Mouse (Mus musculus) intestine, embryonic 14.5 days (tissue): ENCODE measurements around the gene Pcbp4. TPM values are rescaled to one million over a fixed set of nuclear protein-coding genes. Genes with fewer than 3 reads are reported as not detected.

Experiments
- ATAC-seq: fragments of 200-750 bp; cut with Nextera tagmentation; replicated peaks from 2 replicates; pipeline ENCODE4 v1.8.0; 2017; ENCODE audit warnings: low read depth, moderate number of reproducible peaks, moderate TSS enrichment, moderate library complexity; ENCODE audit not compliant: low FRiP score, low TSS enrichment
- DNase-seq: peaks from one replicate; pipeline ENCODE4 v3.0.0-alpha.2; 2018; ENCODE audit warnings: low spot score
- H3K27ac ChIP-seq: fragments of 300-500 bp; sonication (generic); 2 replicates; pipeline ENCODE4 v1.5.1; 2014; ENCODE audit warnings: low read depth, mild to moderate bottlenecking, control low read depth
- H3K27me3 ChIP-seq: fragments of 300-500 bp; sonication (generic); replicated peaks from 2 replicates; pipeline ENCODE4 v1.6.1; 2014; ENCODE audit warnings: low read length, control low read depth; ENCODE audit not compliant: control insufficient read depth, insufficient read depth
- H3K36me3 ChIP-seq: fragments of 300-500 bp; sonication (generic); 2 replicates; pipeline ENCODE4 v1.6.1; 2014; ENCODE audit warnings: low read length, control low read depth; ENCODE audit not compliant: control insufficient read depth, insufficient read depth
- H3K4me1 ChIP-seq: fragments of 300-500 bp; sonication (generic); replicated peaks from 2 replicates; pipeline ENCODE4 v1.6.1; 2014; ENCODE audit warnings: low read length, control low read depth, mixed read lengths; ENCODE audit not compliant: control insufficient read depth, insufficient read depth
- H3K4me2 ChIP-seq: fragments of 300-500 bp; sonication (generic); 2 replicates; pipeline ENCODE4 v1.6.1; 2014; ENCODE audit warnings: low read length
- H3K4me3 ChIP-seq: fragments of 300-500 bp; sonication (generic); 2 replicates; pipeline ENCODE4 v1.5.1; 2014; ENCODE audit warnings: low read depth, low read length, control low read depth, mixed read lengths
- H3K9ac ChIP-seq: fragments of 300-500 bp; sonication (generic); 2 replicates; pipeline ENCODE4 v1.6.1; 2014; ENCODE audit warnings: mild to moderate bottlenecking, low read length
- H3K9me3 ChIP-seq: fragments of 300-500 bp; sonication (generic); 2 replicates; pipeline ENCODE4 v1.6.1; 2016; ENCODE audit warnings: low read length, control low read depth; ENCODE audit not compliant: control insufficient read depth
- WGBS: fragments of 180-500 bp; shearing (Covaris S2); extraction: QIAGEN DNeasy Blood & Tissue Kit; methylation state at CpG from one replicate; pipeline ENCODE4 v1.1.7; 2014; 5-methylcytosine and 5-hydroxymethylcytosine counted together
- polyA plus RNA-seq: library from polyadenylated mRNA; unstranded; fragments of >200 nt; fragmentation: Nextera tagmentation; extraction: Ambion mirVana; gene quantifications from 2 replicates; pipeline ENCODE4 v1.2.1, GENCODE M21; 2014

The Pcbp4 gene
- polyA plus RNA-seq, 1 experiment from 2014 or later: 55.3 TPM

DNA sequence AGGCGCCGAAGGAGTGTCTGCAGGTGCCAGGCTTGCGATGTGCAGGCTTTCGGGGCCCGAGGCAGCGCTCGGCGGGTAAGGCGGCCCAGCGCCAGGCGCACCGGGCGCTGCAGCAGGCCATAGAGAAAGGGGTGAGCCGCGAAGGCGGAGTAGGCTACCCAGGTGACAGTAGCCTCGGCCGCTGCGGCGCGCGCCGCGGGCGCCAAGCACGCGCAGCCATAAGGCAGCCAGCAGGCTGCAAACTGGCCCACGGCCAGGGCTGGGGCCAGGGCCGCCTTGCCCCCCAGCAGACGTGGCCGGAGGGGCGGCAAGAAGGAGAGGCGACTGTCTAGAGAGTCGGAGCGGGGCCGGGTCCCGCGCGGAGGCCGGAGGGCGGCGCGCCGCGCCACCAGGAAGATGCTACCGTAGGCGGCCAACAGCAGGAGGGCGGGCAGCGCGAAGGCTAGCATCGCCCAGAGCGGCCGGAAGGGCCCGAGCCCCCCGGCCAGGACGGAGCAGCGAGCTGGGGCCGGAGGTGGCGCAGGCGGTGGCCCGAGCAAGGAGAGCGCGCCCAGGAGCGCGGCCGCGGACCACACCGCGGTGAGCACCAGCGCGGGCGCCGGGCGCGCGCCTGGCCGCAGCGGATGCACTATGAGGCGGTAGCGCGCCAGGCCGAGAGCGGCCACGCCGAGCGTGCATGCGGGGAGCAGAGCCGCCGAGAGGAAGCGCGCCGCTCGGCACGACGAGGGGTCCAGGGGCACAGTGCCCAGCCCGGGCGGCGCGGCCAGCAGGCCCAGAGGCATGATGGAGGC lies 11.9 kb downstream of the Pcbp4 start:
- peak; percentile 79 for DNase-seq
- Histone ChIP-seq H3K27me3 (no peaks in the 10 kb centered on the region), H3K4me3 (peak overlapping the region; percentile 54), H3K36me3 (peaks cover 36% of the 10 kb centered on the region), H3K9ac (peak overlapping the region; percentile 56), H3K4me1 (peaks cover 3% of the 10 kb centered on the region; the same call in 1 of the 2 replicates), H3K27ac (no peak overlapping the region), H3K4me2 (peak overlapping the region; percentile 96), H3K9me3 (no peaks in the 10 kb centered on the region)
- peak; percentile 68 for ATAC-seq
- 2% methylated on average over 87 of the region's 99 CpGs for WGBS

DNA sequence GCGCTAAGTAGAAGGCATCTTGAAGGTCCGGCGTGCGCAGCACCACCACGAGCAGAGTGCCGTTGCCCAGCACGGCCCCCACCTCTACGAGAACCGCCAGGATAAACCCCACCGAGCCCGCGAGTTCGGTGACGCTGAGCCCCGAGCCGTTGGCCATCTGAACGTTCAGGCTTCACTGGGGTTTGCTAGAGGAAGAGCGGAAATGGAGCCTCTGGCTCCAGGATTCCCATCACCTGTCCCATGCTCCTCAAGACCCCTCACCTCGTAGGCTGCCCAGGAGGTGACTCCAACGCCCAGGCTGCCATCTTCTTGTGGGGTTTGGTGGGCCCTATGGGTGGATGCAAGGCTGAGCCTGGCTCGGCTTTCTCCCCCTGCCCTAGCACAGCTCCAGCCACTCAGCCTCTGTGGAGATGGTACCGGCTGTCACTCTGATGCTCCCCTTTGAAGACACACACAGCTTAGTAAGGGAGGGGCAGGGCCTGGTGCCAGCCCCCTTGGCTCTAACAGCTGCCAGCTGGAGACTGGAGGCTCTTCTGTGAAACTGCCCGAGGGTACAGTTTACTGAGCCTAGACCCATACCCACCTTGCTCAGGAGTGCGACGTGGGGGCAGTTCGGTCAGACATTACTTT lies 12.6 kb downstream of the Pcbp4 start, which contains the start of gene Gpr62:
TSS of gene Gpr62 (minus strand) at position 368 of the 630 bp plus-strand sequence.
- peak within 1 kb of the TSS; percentile 54 for H3K4me3 ChIP-seq
- H3K36me3 ChIP-seq: peaks cover 28% of the 10 kb centered on the region
- ATAC-seq: no peak

DNA sequence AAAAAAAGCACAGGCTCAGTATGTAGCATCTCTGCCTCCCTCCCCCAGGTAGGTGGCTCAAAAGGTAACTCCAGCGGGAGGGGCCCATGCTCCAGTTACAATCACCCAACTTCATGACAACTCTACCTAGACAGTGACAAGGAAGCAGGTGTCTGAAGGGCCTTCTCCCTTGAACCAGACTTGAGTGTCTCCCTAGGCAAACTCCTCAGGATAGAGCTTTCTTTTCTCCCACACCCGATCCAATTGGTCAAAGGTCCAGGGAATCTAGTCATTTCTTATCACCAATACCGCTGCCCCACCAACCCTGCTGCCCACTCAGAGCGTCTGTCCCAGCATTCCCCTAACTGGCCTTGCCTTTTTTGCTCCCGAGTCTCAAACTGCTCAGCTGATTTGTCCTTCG lies 13.6 kb downstream of the Pcbp4 start:
- Histone ChIP-seq H3K36me3 (peaks cover 21% of the 10 kb centered on the region), H3K4me1 (peaks cover 6% of the 10 kb centered on the region; the same call in 1 of the 2 replicates), H3K27ac (no peak overlapping the region), H3K4me3 (no peak overlapping the region), H3K9ac (no peak overlapping the region), H3K9me3 (no peaks in the 10 kb centered on the region), H3K4me2 (no peak overlapping the region), H3K27me3 (no peaks in the 10 kb centered on the region)
- DNase-seq (no peak), ATAC-seq (no peak)
- WGBS: 88% methylated on average over 6 of the region's 6 CpGs

More for the DNA sequence above, 12.6 kb downstream of the Pcbp4 start, which contains the start of gene Gpr62:
- WGBS: 35% methylated on average over 26 of the region's 26 CpGs
- H3K27ac ChIP-seq: no peak within 1 kb of the TSS
- peak within 1 kb of the TSS; percentile 56 for H3K9ac ChIP-seq
- H3K27me3 ChIP-seq: no peaks in the 10 kb centered on the region
- no peak for DNase-seq
- peaks cover 3% of the 10 kb centered on the region; the same call in 1 of the 2 replicates for H3K4me1 ChIP-seq
- peak within 1 kb of the TSS; percentile 96 for H3K4me2 ChIP-seq
- H3K9me3 ChIP-seq: no peaks in the 10 kb centered on the region

DNA sequence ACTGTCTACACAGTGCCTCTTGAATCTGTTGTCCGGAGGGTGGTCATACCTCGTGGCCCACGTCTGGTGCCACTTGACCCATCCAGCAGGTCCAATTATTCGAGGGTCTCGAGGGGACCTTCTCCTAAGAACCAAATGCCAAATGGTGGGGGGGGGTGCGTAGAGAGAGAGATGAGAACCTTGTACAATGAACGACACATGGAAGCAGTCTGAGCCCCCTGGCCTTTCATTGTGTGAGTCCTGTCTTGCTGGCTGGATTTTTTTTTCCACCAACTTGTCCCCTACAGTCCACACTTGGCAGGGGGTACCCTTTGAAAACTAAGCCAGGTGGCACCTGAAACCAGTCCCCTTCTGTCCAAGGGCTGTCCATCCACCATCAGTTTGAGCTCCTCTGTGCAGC lies 14.7 kb downstream of the Pcbp4 start:
- ATAC-seq (no peak), DNase-seq (no peak)
- peaks cover 11% of the 10 kb centered on the region for H3K36me3 ChIP-seq
- H3K27ac ChIP-seq: no peak overlapping the region
- no peaks in the 10 kb centered on the region for H3K27me3 ChIP-seq
- no peaks in the 10 kb centered on the region for H3K9me3 ChIP-seq
- peaks cover 13% of the 10 kb centered on the region; the same call in 1 of the 2 replicates for H3K4me1 ChIP-seq
- WGBS: 90% methylated on average over 7 of the region's 7 CpGs
- H3K9ac ChIP-seq: no peak overlapping the region
- H3K4me2 ChIP-seq: no peak overlapping the region
- H3K4me3 ChIP-seq: no peak overlapping the region

DNA sequence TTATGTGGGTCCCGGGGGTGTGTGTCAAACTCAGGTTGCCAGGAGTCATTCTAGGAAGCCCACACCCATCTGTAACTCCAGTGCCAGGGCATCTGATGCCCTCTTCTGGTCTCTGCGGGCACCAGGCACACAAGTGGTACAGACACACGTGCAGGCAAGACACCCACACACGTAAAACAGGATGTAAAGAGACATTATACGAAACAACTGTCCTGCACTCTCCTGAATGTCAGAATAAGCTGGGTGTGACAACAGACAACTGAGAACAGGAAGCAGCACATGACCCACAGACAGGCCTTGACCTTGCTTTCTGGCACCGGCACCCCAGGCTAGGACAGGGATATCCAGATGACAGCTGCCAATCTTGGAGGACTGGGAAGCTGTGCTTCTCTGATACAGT lies 16.2 kb downstream of the Pcbp4 start:
- Histone ChIP-seq H3K9ac (no peak overlapping the region), H3K9me3 (no peaks in the 10 kb centered on the region), H3K4me2 (no peak overlapping the region), H3K27me3 (no peaks in the 10 kb centered on the region), H3K36me3 (no peaks in the 10 kb centered on the region), H3K27ac (no peak overlapping the region), H3K4me3 (no peak overlapping the region), H3K4me1 (peaks cover 13% of the 10 kb centered on the region; the same call in 1 of the 2 replicates)
- ATAC-seq (no peak), DNase-seq (no peak)
- WGBS: 70% methylated on average over 6 of the region's 6 CpGs

DNA sequence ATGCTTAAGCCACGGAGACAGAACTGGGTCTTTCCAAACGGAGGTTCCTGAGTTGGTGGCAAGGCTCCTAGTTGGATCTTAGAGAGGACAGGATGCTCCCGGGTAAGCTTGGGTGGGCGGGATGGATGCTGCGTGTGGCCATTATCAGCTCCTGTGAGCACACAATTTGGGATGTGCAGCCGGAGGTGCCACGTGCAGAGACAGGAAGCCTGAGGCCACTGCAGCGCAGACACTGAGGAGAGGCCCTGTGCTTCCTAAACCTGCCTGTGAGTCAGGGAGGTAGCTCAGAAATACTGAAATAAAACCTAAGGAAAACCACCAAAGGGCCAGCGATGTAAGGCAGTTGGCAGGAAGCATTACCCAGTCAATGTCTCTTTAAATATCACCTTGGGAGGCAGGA lies 16.7 kb downstream of the Pcbp4 start:
- H3K36me3 ChIP-seq: no peaks in the 10 kb centered on the region
- DNase-seq: no peak
- WGBS: 71% methylated on average over 9 of the region's 9 CpGs
- no peak overlapping the region for H3K4me2 ChIP-seq
- H3K9ac ChIP-seq: no peak overlapping the region
- no peak overlapping the region for H3K27ac ChIP-seq
- ATAC-seq: no peak
- no peaks in the 10 kb centered on the region for H3K9me3 ChIP-seq
- no peak overlapping the region for H3K4me3 ChIP-seq
- no peaks in the 10 kb centered on the region for H3K27me3 ChIP-seq
- H3K4me1 ChIP-seq: peaks cover 13% of the 10 kb centered on the region; the same call in 1 of the 2 replicates

DNA sequence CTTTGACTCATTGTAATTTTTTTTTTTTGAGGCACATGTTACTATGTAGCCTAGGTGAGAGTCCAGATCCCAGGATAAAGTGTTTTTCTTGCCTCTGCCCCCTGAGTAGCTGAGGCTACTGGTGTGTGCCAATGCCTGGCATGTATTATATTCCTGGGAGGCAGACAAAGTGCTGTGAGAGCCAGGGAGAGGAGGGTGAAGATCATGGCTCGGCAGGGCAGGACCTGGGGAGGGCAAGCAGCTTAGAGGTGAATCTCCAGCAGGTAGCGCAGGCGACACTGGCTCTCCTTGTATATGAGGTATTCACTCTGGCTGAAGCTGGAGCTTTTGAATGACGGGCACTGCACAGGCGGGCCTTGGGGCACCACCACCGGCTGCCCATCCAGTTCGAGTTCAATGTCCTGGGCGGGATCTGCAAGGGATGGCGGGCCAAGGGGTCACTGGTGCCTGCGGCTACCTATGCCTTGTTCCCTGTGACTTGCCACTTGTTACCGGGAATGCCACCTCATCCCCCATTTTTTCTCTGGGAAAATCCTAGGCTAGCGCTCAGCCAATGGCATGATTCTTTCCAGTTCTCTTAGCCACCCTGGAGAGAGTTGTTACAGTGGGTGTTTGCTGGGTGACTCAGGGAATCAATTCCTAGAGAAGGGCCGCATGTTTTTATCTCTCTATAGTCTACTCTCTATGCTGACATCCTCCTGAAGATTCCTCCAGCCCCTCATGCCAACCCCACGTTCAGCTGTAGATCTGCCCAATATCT lies 18.1 kb downstream of the Pcbp4 start:
- DNase-seq (no peak), ATAC-seq (no peak)
- H3K36me3 ChIP-seq: no peaks in the 10 kb centered on the region
- H3K27me3 ChIP-seq: no peaks in the 10 kb centered on the region
- H3K4me1 ChIP-seq: peaks cover 10% of the 10 kb centered on the region; the same call in 1 of the 2 replicates
- H3K27ac ChIP-seq: no peak overlapping the region
- WGBS: 62% methylated on average over 14 of the region's 14 CpGs
- no peaks in the 10 kb centered on the region for H3K9me3 ChIP-seq
- H3K9ac ChIP-seq: no peak overlapping the region
- H3K4me2 ChIP-seq: peak overlapping the region; percentile 42
- H3K4me3 ChIP-seq: peak overlapping the region; percentile 15; the same call in 1 of the 2 replicates

DNA sequence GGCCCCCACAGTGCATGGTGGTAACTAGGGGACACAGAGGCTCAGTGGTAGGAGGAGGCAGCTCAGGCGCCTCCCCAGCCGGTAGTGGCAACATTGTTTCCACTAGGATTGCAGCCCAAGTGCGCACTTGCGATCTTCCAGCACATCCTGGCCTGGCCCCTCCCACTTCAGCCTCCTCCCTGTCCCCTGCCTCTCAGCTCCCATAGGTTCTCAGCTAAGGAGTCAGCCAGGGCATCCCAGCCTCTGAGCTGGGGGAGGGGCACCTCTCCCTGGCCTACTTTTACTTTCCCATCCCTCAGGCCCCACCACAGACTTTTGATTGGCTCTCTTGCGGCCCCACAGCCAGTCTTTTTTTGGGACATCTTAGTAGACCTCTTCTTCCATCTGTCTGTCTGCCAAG lies 18.8 kb downstream of the Pcbp4 start:
- no peaks in the 10 kb centered on the region for H3K9me3 ChIP-seq
- ATAC-seq: peak; percentile 23; the same call in 1 of the 2 replicates
- H3K27me3 ChIP-seq: no peaks in the 10 kb centered on the region
- peak overlapping the region; percentile 42 for H3K4me2 ChIP-seq
- no peak for DNase-seq
- no peaks in the 10 kb centered on the region for H3K36me3 ChIP-seq
- H3K9ac ChIP-seq: no peak overlapping the region
- 11% methylated on average over 5 of the region's 5 CpGs for WGBS
- no peak overlapping the region for H3K27ac ChIP-seq
- peak overlapping the region; percentile 15; the same call in 1 of the 2 replicates for H3K4me3 ChIP-seq
- H3K4me1 ChIP-seq: peaks cover 15% of the 10 kb centered on the region; the same call in 1 of the 2 replicates
